Mouse (Mus musculus) thymus, postnatal 4 days (tissue): ENCODE measurements at regions not wholly inside any gene's neighbourhood (a gene's known extent, or its start where the extent isn't known, plus 50 kb on each side); places are given as distances from the start of the nearest gene placed in this dataset.
"Not testable (repeated sequence)": the region's sequence is repeated elsewhere in the genome, so short reads cannot be mapped to it uniquely, and the experiment has no call there.

Experiments used
- DNase-seq: peaks from one replicate; pipeline ENCODE4 v3.0.0; 2021

GRCm38 (mm10) chr3:147795116-147795515 is 942.9 kb downstream of the Ttll7 start:
- no peak for DNase-seq

GRCm38 (mm10) chr3:147786555-147786954 is 934.4 kb downstream of the Ttll7 start:
- no peak for DNase-seq

GRCm38 (mm10) chr3:147750842-147751191 is 898.6 kb downstream of the Ttll7 start:
- no peak for DNase-seq

GRCm38 (mm10) chr3:147749939-147750841 is 898.0 kb downstream of the Ttll7 start:
- DNase-seq: no peak

GRCm38 (mm10) chr3:147749442-147749841 is 897.3 kb downstream of the Ttll7 start:
- DNase-seq: no peak

- DNase-seq: no peak
Measured at GRCm38 (mm10) chr3:147736673-147737439, 884.7 kb downstream of the Ttll7 start.

- DNase-seq: no peak
Measured at GRCm38 (mm10) chr3:147716391-147716790, 864.2 kb downstream of the Ttll7 start.

GRCm38 (mm10) chr3:147707401-147707801 is 855.2 kb downstream of the Ttll7 start:
- no peak for DNase-seq

GRCm38 (mm10) chr3:147683730-147684129 is 831.6 kb downstream of the Ttll7 start:
- no peak for DNase-seq

GRCm38 (mm10) chr3:147680299-147680698 is 828.1 kb downstream of the Ttll7 start:
- no peak for DNase-seq

GRCm38 (mm10) chr3:147662572-147662971 is 810.4 kb downstream of the Ttll7 start:
- DNase-seq: no peak

- DNase-seq: no peak
Measured at GRCm38 (mm10) chr3:147652849-147653248, 800.7 kb downstream of the Ttll7 start.

- DNase-seq: not testable (repeated sequence)
Measured at GRCm38 (mm10) chr3:147635486-147635885, 783.3 kb downstream of the Ttll7 start.

GRCm38 (mm10) chr3:147631151-147631550 is 779.0 kb downstream of the Ttll7 start:
- DNase-seq: no peak

GRCm38 (mm10) chr3:147583697-147584315 is 731.6 kb downstream of the Ttll7 start:
- DNase-seq: no peak

- DNase-seq: no peak
Measured at GRCm38 (mm10) chr3:147571850-147572249, 719.7 kb downstream of the Ttll7 start.

GRCm38 (mm10) chr3:147545329-147546006 is 693.3 kb downstream of the Ttll7 start:
- no peak for DNase-seq

- no peak for DNase-seq
Measured at GRCm38 (mm10) chr3:147542285-147542684, 690.1 kb downstream of the Ttll7 start.

- no peak for DNase-seq
Measured at GRCm38 (mm10) chr3:147537584-147537983, 685.4 kb downstream of the Ttll7 start.

GRCm38 (mm10) chr3:147532196-147532595 is 680.0 kb downstream of the Ttll7 start:
- DNase-seq: no peak

- no peak for DNase-seq
Measured at GRCm38 (mm10) chr3:147531608-147532180, 679.5 kb downstream of the Ttll7 start.
